Mouse (Mus musculus): ENCODE data around the gene Magel2. TPM values are rescaled to one million over a fixed set of nuclear protein-coding genes. Genes with fewer than 3 reads are reported as not detected.

Magel2 gene
- polyA plus RNA-seq (2015; fragmentation: Nextera tagmentation; extraction: Ambion mirVana): 0.34 and 0.57 TPM in 2 replicates

DNA sequence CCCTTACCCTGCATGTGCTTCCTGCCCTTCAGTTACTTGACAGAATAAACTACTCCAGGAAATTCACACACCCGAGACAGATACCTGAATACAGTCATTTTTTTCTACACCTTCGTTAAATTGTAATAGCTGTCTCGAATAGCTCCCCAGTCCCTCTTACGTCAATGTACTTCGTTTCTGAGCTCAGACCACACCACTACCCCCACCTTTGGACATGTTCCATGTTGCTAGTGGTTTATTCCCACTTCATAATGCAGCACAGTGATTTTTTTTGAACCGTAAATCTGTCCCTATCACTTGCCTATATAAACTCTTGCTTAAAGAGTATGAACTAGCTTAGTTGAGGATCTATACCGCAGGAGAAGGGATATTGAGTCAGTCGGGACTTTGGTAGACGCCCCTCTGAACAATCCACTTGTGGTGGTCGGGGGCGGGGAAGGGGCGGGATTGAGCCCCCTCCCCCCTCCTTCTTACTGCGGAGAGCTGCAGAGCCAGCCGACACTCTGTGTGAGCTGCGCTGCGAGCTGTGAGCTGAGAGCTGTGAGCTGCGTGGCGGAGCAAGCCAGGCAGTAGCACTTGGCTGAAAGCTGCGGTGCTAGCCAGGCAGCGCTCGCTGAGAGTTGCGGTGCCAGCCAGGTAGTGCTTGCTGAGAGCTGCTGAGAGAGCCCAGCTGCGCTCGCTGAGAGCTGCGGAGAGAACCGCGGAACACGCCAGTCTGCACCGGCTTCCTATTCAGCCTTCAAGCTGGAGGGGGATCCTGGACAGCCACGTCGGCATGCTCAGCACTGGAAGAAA, at the start of gene Magel2:
Magel2 (plus strand) TSS at position 501 of the 795 bp plus-strand sequence.
- Histone ChIP-seq H3K9me3 (peaks cover 11% of the 10 kb centered on the region; the same call in 1 of the 2 replicates), H3K4me1 (no peaks in the 10 kb centered on the region), H3K27me3 (replicated peaks) (no peaks in the 10 kb centered on the region), H3K9ac (peak within 1 kb of the TSS; percentile 74), H3K4me3 (peak within 1 kb of the TSS; percentile 55), H3K27ac (replicated peaks) (no peak within 1 kb of the TSS), H3K36me3 (no peaks in the 10 kb centered on the region), H3K4me2 (peak within 1 kb of the TSS; percentile 73)
- WGBS: 17% methylated on average over 31 of the region's 31 CpGs
- ATAC-seq (ENCODE audit: extremely low read depth, insufficient number of reproducible peaks, low FRiP score, low TSS enrichment): peak; percentile 57; the same call in 1 of the 2 replicates

- H3K4me2 ChIP-seq: no peak overlapping the region
- ATAC-seq (ENCODE audit: extremely low read depth, insufficient number of reproducible peaks, low FRiP score, low TSS enrichment): no peak
- no peak overlapping the region for H3K9ac ChIP-seq
- WGBS: 15% methylated on average over 1 of the region's 1 CpGs
- H3K4me1 ChIP-seq: peaks cover 4% of the 10 kb centered on the region; the same call in 1 of the 2 replicates
- H3K27ac ChIP-seq (replicated peaks): no peak overlapping the region
- H3K4me3 ChIP-seq: no peak overlapping the region
- H3K9me3 ChIP-seq: 0 out of 2 replicates have a peak, but pooled peaks cover 4% of the 10 kb centered on the region
- no peaks in the 10 kb centered on the region for H3K36me3 ChIP-seq
- H3K27me3 ChIP-seq (replicated peaks): no peaks in the 10 kb centered on the region
These were observed 31.4 kb upstream of the Magel2 start for GRCm38 (mm10) chr7:62345411-62345810.

DNA sequence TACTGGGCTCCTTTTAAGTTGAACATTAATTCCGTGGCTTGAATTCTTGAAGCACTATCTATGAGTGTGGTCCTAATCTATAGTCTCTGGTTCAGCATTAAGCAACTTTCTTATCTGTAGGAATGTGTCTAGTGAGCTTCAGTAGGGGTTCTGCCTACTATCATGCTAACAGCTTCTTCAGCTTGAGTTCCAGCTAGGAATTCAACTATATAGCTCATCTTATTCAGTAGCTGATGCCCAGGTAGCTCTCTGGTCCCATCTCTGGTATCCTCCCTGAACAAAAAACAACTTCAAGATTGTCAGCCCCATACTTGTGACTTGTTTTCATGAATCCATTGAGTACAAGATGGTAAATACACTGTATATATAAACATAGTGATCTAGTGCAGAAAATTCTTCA, 30.5 kb upstream of the Magel2 start, which contains the start of gene Ndn:
Ndn (plus strand) TSS at position 301 of the 400 bp plus-strand sequence.
- Histone ChIP-seq H3K9me3 (0 out of 2 replicates have a peak, but pooled peaks cover 4% of the 10 kb centered on the region), H3K36me3 (no peaks in the 10 kb centered on the region), H3K27ac (replicated peaks) (no peak within 1 kb of the TSS), H3K4me2 (no peak within 1 kb of the TSS), H3K27me3 (replicated peaks) (no peaks in the 10 kb centered on the region), H3K4me3 (no peak within 1 kb of the TSS), H3K9ac (no peak within 1 kb of the TSS), H3K4me1 (peaks cover 4% of the 10 kb centered on the region; the same call in 1 of the 2 replicates)
- ATAC-seq (ENCODE audit: extremely low read depth, insufficient number of reproducible peaks, low FRiP score, low TSS enrichment): no peak
- 19% methylated on average over 1 of the region's 1 CpGs for WGBS

DNA sequence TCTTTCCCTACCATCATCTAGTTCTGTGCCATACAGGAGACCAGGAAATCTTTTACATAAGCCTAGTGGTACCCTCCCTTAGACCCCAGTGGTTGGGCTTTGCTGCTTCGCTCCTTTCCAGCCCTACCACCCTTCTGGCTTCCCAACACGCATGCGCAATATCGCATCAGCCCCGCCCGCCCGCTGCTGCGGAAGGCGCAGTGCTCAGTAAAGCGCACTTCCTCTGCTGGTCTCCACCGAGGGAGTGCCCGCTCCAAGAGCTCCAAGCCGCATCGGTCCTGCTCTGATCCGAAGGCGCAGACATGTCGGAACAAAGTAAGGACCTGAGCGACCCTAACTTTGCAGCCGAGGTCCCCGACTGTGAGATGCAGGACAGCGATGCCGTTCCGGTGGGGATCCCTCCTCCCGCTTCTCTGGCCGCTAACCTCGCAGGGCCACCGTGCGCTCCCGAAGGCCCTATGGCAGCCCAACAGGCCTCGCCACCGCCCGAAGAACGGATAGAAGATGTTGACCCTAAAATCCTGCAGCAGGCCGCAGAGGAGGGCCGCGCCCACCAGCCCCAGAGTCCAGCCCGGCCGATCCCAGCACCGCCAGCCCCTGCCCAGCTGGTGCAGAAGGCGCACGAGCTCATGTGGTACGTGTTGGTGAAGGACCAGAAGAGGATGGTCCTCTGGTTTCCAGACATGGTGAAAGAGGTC, 28.6 kb upstream of the Magel2 start:
- Histone ChIP-seq H3K9me3 (no peaks in the 10 kb centered on the region), H3K4me1 (peaks cover 4% of the 10 kb centered on the region; the same call in 1 of the 2 replicates), H3K4me3 (peak overlapping the region; percentile 60), H3K27me3 (replicated peaks) (no peaks in the 10 kb centered on the region), H3K27ac (replicated peaks) (no peak overlapping the region; the same call in 1 of the 2 replicates), H3K4me2 (peak overlapping the region; percentile 73), H3K36me3 (no peaks in the 10 kb centered on the region), H3K9ac (peak overlapping the region; percentile 80)
- ATAC-seq (ENCODE audit: extremely low read depth, insufficient number of reproducible peaks, low FRiP score, low TSS enrichment): peak; percentile 75
- 8% methylated on average over 42 of the region's 42 CpGs for WGBS

GRCm38 (mm10) chr7:62348804-62349190, 28.0 kb upstream of the Magel2 start:
- Histone ChIP-seq H3K27ac (replicated peaks) (no peak overlapping the region; the same call in 1 of the 2 replicates), H3K9me3 (no peaks in the 10 kb centered on the region), H3K4me2 (peak overlapping the region; percentile 73), H3K4me3 (peak overlapping the region; percentile 60), H3K9ac (peak overlapping the region; percentile 80), H3K4me1 (peaks cover 4% of the 10 kb centered on the region; the same call in 1 of the 2 replicates), H3K36me3 (no peaks in the 10 kb centered on the region), H3K27me3 (replicated peaks) (no peaks in the 10 kb centered on the region)
- no peak for ATAC-seq (ENCODE audit: extremely low read depth, insufficient number of reproducible peaks, low FRiP score, low TSS enrichment)
- 26% methylated on average over 17 of the region's 17 CpGs for WGBS

GRCm38 (mm10) chr7:62351266-62351665, 25.5 kb upstream of the Magel2 start:
- no peaks in the 10 kb centered on the region for H3K9me3 ChIP-seq
- no peak overlapping the region for H3K4me3 ChIP-seq
- H3K36me3 ChIP-seq: no peaks in the 10 kb centered on the region
- WGBS: 30% methylated on average over 8 of the region's 8 CpGs
- H3K4me1 ChIP-seq: peaks cover 4% of the 10 kb centered on the region; the same call in 1 of the 2 replicates
- no peak overlapping the region for H3K27ac ChIP-seq (replicated peaks)
- no peak for ATAC-seq (ENCODE audit: extremely low read depth, insufficient number of reproducible peaks, low FRiP score, low TSS enrichment)
- H3K27me3 ChIP-seq (replicated peaks): no peaks in the 10 kb centered on the region
- no peak overlapping the region for H3K9ac ChIP-seq
- H3K4me2 ChIP-seq: no peak overlapping the region

DNA sequence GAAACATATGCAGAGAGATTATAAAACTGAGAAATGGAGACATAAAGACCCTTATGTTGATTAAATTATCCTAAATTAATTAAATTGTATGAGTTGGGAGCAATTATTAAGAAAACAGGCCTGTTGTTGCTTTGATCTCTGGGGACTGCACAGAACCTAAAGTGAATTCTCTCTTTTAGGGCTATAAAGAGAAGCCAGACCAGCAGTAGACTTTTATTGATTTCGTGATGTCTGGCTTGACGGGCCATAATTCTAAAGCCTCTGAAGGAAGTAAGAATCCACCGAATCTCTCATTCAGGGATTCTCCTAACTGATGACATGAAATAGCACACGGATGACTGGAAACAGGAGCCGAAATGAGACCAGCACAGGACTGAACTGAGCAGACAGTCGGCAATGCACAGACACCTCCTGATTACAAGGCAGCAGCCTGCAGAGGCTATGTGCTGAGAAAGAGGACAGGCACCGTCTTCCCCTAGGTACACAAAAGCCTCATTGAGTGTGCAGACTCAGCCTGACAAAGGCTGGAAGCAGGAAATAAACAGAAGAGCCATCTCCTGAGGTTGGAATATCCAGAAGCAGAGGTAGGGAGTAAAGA, 11.7 kb upstream of the Magel2 start:
- Histone ChIP-seq H3K27me3 (replicated peaks) (no peaks in the 10 kb centered on the region), H3K9ac (no peak overlapping the region), H3K27ac (replicated peaks) (no peak overlapping the region), H3K4me3 (no peak overlapping the region), H3K36me3 (no peaks in the 10 kb centered on the region), H3K9me3 (peaks cover 8% of the 10 kb centered on the region), H3K4me2 (no peak overlapping the region), H3K4me1 (no peaks in the 10 kb centered on the region)
- 59% methylated on average over 7 of the region's 7 CpGs for WGBS
- no peak for ATAC-seq (ENCODE audit: extremely low read depth, insufficient number of reproducible peaks, low FRiP score, low TSS enrichment)

DNA sequence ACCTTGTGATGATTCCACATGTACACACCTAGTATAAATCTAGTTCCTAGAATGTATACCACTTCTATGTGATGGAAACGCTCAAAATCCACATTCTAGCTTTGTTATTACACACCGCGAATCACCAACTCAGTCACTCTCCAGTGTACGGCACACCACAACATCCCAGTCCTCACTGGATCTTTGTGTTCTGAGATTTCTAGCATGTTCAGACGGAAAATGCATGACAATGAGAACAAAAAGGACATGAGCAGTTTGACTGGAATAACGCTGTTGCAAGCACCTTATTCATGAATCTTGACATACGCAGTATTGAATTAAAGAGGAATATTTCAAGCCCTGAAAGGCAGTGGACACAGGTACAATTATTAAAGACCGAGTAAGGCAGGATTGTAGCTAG, 10.1 kb upstream of the Magel2 start:
- ATAC-seq (ENCODE audit: extremely low read depth, insufficient number of reproducible peaks, low FRiP score, low TSS enrichment): no peak
- WGBS: 73% methylated on average over 8 of the region's 8 CpGs
- no peak overlapping the region for H3K4me3 ChIP-seq

GRCm38 (mm10) chr7:62375658-62376057, 1.2 kb upstream of the Magel2 start:
- Histone ChIP-seq H3K9me3 (peaks cover 11% of the 10 kb centered on the region; the same call in 1 of the 2 replicates), H3K4me2 (peak overlapping the region; percentile 73; the same call in 1 of the 2 replicates), H3K4me1 (no peaks in the 10 kb centered on the region), H3K27ac (replicated peaks) (no peak overlapping the region), H3K27me3 (replicated peaks) (no peaks in the 10 kb centered on the region), H3K9ac (no peak overlapping the region), H3K36me3 (no peaks in the 10 kb centered on the region), H3K4me3 (no peak overlapping the region; the same call in 1 of the 2 replicates)
- ATAC-seq (ENCODE audit: extremely low read depth, insufficient number of reproducible peaks, low FRiP score, low TSS enrichment): no peak
- 19% methylated on average over 4 of the region's 4 CpGs for WGBS

More for the DNA sequence above, 10.1 kb upstream of the Magel2 start:
- Histone ChIP-seq H3K36me3 (no peaks in the 10 kb centered on the region), H3K9me3 (peaks cover 8% of the 10 kb centered on the region), H3K9ac (no peak overlapping the region), H3K27me3 (replicated peaks) (no peaks in the 10 kb centered on the region), H3K4me1 (no peaks in the 10 kb centered on the region), H3K4me2 (no peak overlapping the region), H3K27ac (replicated peaks) (no peak overlapping the region)

- Histone ChIP-seq H3K9ac (peak overlapping the region; percentile 74), H3K4me2 (peak overlapping the region; percentile 73), H3K4me1 (no peaks in the 10 kb centered on the region), H3K36me3 (no peaks in the 10 kb centered on the region), H3K27ac (replicated peaks) (no peak overlapping the region), H3K27me3 (replicated peaks) (no peaks in the 10 kb centered on the region), H3K9me3 (peaks cover 11% of the 10 kb centered on the region; the same call in 1 of the 2 replicates), H3K4me3 (peak overlapping the region; percentile 55)
- WGBS: 28% methylated on average over 14 of the region's 14 CpGs
- peak; percentile 26; the same call in 1 of the 2 replicates for ATAC-seq (ENCODE audit: extremely low read depth, insufficient number of reproducible peaks, low FRiP score, low TSS enrichment)
These were observed 503 bp downstream of the Magel2 start for GRCm38 (mm10) chr7:62377313-62377712.

- Histone ChIP-seq H3K27me3 (replicated peaks) (no peaks in the 10 kb centered on the region), H3K4me1 (no peaks in the 10 kb centered on the region), H3K27ac (replicated peaks) (no peak overlapping the region), H3K9me3 (peaks cover 11% of the 10 kb centered on the region; the same call in 1 of the 2 replicates), H3K9ac (no peak overlapping the region), H3K4me2 (no peak overlapping the region), H3K36me3 (no peaks in the 10 kb centered on the region), H3K4me3 (no peak overlapping the region)
- WGBS: 76% methylated on average over 9 of the region's 9 CpGs
- no peak for ATAC-seq (ENCODE audit: extremely low read depth, insufficient number of reproducible peaks, low FRiP score, low TSS enrichment)
These were observed 1.7 kb downstream of the Magel2 start for GRCm38 (mm10) chr7:62378529-62378928.
